Mouse (Mus musculus): ENCODE measurements at regions not wholly inside any gene's neighbourhood (a gene's known extent, or its start where the extent isn't known, plus 50 kb on each side); places are given as distances from the start of the nearest gene placed in this dataset.

GRCm38 (mm10) chr1:23207843-23208242, 105.8 kb upstream of the 4933415F23Rik start:
- DNase-seq (ENCODE audit: low read depth, low spot score), result no peak

- no peak for DNase-seq (ENCODE audit: low read depth, low spot score)
Observed at GRCm38 (mm10) chr1:23207024-23207423, 105.0 kb upstream of the 4933415F23Rik start.

GRCm38 (mm10) chr1:23202511-23203435, 100.7 kb upstream of the 4933415F23Rik start:
- DNase-seq (ENCODE audit: low read depth, low spot score), result no peak

- DNase-seq (ENCODE audit: low read depth, low spot score), result no peak
Observed at GRCm38 (mm10) chr1:23200460-23200859, 98.4 kb upstream of the 4933415F23Rik start.

- no peak for DNase-seq (ENCODE audit: low read depth, low spot score)
Observed at GRCm38 (mm10) chr1:23190316-23191005, 88.4 kb upstream of the 4933415F23Rik start.

- DNase-seq (ENCODE audit: low read depth, low spot score), result no peak
Observed at GRCm38 (mm10) chr1:23189790-23190189, 87.7 kb upstream of the 4933415F23Rik start.

- no peak for DNase-seq (ENCODE audit: low read depth, low spot score)
Observed at GRCm38 (mm10) chr1:23188216-23188615, 86.2 kb upstream of the 4933415F23Rik start.

GRCm38 (mm10) chr1:23187446-23188206, 85.6 kb upstream of the 4933415F23Rik start:
- no peak for DNase-seq (ENCODE audit: low read depth, low spot score)

GRCm38 (mm10) chr1:23184728-23185127, 82.7 kb upstream of the 4933415F23Rik start:
- DNase-seq (ENCODE audit: low read depth, low spot score), result no peak

GRCm38 (mm10) chr1:23182541-23182940, 80.5 kb upstream of the 4933415F23Rik start:
- DNase-seq (ENCODE audit: low read depth, low spot score), result no peak

- no peak for DNase-seq (ENCODE audit: low read depth, low spot score)
Observed at GRCm38 (mm10) chr1:23178335-23178974, 76.4 kb upstream of the 4933415F23Rik start.

- no peak for DNase-seq (ENCODE audit: low read depth, low spot score)
Observed at GRCm38 (mm10) chr1:23174022-23174421, 72.0 kb upstream of the 4933415F23Rik start.

GRCm38 (mm10) chr1:23173054-23173802, 71.2 kb upstream of the 4933415F23Rik start:
- DNase-seq (ENCODE audit: low read depth, low spot score), result no peak

GRCm38 (mm10) chr1:23171336-23171735, 69.3 kb upstream of the 4933415F23Rik start:
- no peak for DNase-seq (ENCODE audit: low read depth, low spot score)

- no peak for DNase-seq (ENCODE audit: low read depth, low spot score)
Observed at GRCm38 (mm10) chr1:23170711-23171110, 68.7 kb upstream of the 4933415F23Rik start.

- no peak for DNase-seq (ENCODE audit: low read depth, low spot score)
Observed at GRCm38 (mm10) chr1:23168504-23168903, 66.5 kb upstream of the 4933415F23Rik start.

GRCm38 (mm10) chr1:23163371-23163935, 61.4 kb upstream of the 4933415F23Rik start:
- no peak for DNase-seq (ENCODE audit: low read depth, low spot score)

- DNase-seq (ENCODE audit: low read depth, low spot score), result no peak
Observed at GRCm38 (mm10) chr1:23162766-23163165, 60.7 kb upstream of the 4933415F23Rik start.
